In the genomic region with DNA sequence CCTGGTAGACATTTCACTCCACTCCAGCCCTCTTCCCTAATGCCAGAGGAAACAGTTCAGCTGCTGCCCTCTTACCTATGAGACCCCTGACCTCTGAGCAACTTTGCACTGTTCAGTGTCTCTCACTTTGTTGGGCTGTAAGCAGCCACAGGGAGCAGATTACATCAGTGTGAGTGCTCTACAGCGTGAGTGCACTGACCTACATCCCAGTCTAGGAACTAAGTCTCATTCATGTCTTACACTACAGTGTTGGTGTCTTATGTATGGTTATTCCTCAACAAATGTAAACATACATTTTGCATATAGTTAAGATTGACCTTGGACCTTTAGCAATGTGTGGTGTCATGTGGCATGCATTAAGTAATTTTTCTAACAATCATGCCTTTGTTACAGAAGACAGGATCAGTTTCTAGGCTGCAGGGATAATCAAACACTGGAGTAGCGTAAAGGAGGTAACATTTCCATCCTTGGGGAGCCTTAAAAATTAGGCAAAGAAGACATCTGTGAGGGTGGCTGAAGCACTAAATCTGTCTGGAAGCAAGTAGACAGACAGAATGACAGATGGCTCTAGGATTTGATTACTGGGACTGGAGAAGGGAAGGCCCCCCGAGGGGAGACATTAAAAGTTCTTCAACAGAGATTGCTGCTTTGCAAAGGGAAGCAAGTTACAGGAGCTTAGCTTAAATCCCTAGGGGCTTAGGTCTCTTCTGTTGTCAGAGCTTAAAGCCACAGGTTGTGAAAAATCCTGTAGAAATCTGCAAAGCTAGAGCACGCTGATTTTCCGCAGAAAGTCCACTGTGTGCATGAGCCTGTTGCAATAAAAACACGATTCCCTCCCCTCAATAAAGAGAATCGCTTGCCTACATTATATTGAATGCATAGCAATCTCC, we compare ENCODE assay signal across 9 mouse cellular contexts.
DNase-seq lines count a peak whose midpoint lies in the region; ATAC-seq lines count a peak whose summit lies in the region.
"Had no signal": no experiment of that assay in that cellular context is flagged by ENCODE, and none has a peak within 500 bp of the region (broad histone marks: within the 10 kb centered on the region; RNA-seq: fewer than 3 reads in every experiment).

No protein-coding gene starts in this region.

- no peaks in the 10 kb centered on the region for H3K27me3 ChIP-seq in heart, embryonic 16.5 days (ENCODE audit: control insufficient read depth, insufficient read depth, low read length)
- H3K27me3 ChIP-seq in embryonic facial prominence, embryonic 13.5 days: no peaks in the 10 kb centered on the region
- H3K27me3 ChIP-seq in neural tube, embryonic 14.5 days (ENCODE audit: control insufficient read depth, insufficient read depth, low read length): no peaks in the 10 kb centered on the region

- no peak for DNase-seq in heart, postnatal 25 days (ENCODE audit: low spot score)
- DNase-seq in layer of hippocampus, adult 9-11 months: peak; percentile 18
- DNase-seq in B cell, adult 2 months: no peak
- DNase-seq in kidney, postnatal 10 days: no peak
- DNase-seq in adrenal gland, postnatal 14 days: no peak
- DNase-seq: adrenal gland, postnatal 10 days had no signal

- no peaks in the 10 kb centered on the region for H3K9me3 ChIP-seq in heart, embryonic 16.5 days (replicated peaks; ENCODE audit: control insufficient read depth, low read length)
- H3K9me3 ChIP-seq in embryonic facial prominence, embryonic 13.5 days: no peaks in the 10 kb centered on the region
- H3K9me3 ChIP-seq in neural tube, embryonic 14.5 days (ENCODE audit: control insufficient read depth, low read length): no peaks in the 10 kb centered on the region; the same call in 1 of the 2 replicates

- H3K4me2 ChIP-seq in heart, embryonic 16.5 days (ENCODE audit: low read depth, low read length): peak overlapping the region; percentile 41; the same call in 1 of the 2 replicates
- peak overlapping the region; percentile 56 for H3K4me2 ChIP-seq in embryonic facial prominence, embryonic 13.5 days
- H3K4me2 ChIP-seq in neural tube, embryonic 14.5 days (ENCODE audit: low read depth, low read length): peak overlapping the region; percentile 36

- no peak for ATAC-seq in heart, embryonic 16.5 days (replicated peaks; ENCODE audit: extremely low read depth, insufficient read depth, low FRiP score)
- ATAC-seq in embryonic facial prominence, embryonic 13.5 days (ENCODE audit: insufficient number of reproducible peaks, insufficient read depth, low FRiP score, low TSS enrichment, low read depth): no peak
- peak; percentile 62; the same call in 1 of the 2 replicates for ATAC-seq in neural tube, embryonic 14.5 days (ENCODE audit: low read depth)

- H3K4me1 ChIP-seq in heart, embryonic 16.5 days (ENCODE audit: control insufficient read depth, insufficient read depth, low read length): peaks cover 5% of the 10 kb centered on the region
- peaks cover 22% of the 10 kb centered on the region for H3K4me1 ChIP-seq in embryonic facial prominence, embryonic 13.5 days
- H3K4me1 ChIP-seq in neural tube, embryonic 14.5 days (ENCODE audit: control insufficient read depth, insufficient read depth, low read length): peaks cover 7% of the 10 kb centered on the region; the same call in 1 of the 2 replicates

- no peak overlapping the region for H3K9ac ChIP-seq in heart, embryonic 16.5 days (ENCODE audit: low read length)
- H3K9ac ChIP-seq in embryonic facial prominence, embryonic 13.5 days: peak overlapping the region; percentile 51; the same call in 1 of the 2 replicates
- H3K9ac ChIP-seq in neural tube, embryonic 14.5 days (replicated peaks; ENCODE audit: low read depth, low read length): no peak overlapping the region; the same call in 1 of the 2 replicates

- H3K4me3 ChIP-seq in heart, embryonic 16.5 days (ENCODE audit: low read length): no peak overlapping the region
- H3K4me3 ChIP-seq in embryonic facial prominence, embryonic 13.5 days: peak overlapping the region; percentile 25
- H3K4me3 ChIP-seq in neural tube, embryonic 14.5 days (ENCODE audit: low read depth, low read length): no peak overlapping the region

- H3K27ac ChIP-seq in heart, embryonic 16.5 days (ENCODE audit: low read length): no peak overlapping the region
- H3K27ac ChIP-seq in embryonic facial prominence, embryonic 13.5 days: peak overlapping the region; percentile 57; the same call in 1 of the 2 replicates
- H3K27ac ChIP-seq in neural tube, embryonic 14.5 days (ENCODE audit: low read depth, low read length): no peak overlapping the region

- WGBS in heart, embryonic 16.5 days: 43% methylated on average over 7 of the region's 7 CpGs
- 6% methylated on average over 7 of the region's 7 CpGs for WGBS in embryonic facial prominence, embryonic 13.5 days
- 13% methylated on average over 7 of the region's 7 CpGs for WGBS in neural tube, embryonic 14.5 days

- no peaks in the 10 kb centered on the region for H3K36me3 ChIP-seq in heart, embryonic 16.5 days (ENCODE audit: control insufficient read depth, insufficient read depth)
- no peaks in the 10 kb centered on the region for H3K36me3 ChIP-seq in embryonic facial prominence, embryonic 13.5 days
- no peaks in the 10 kb centered on the region for H3K36me3 ChIP-seq in neural tube, embryonic 14.5 days (ENCODE audit: control insufficient read depth, insufficient read depth, low read length)

- intact Hi-C loops in heart, postnatal 25 days (cut with DNase I): no loop called here
